Mouse (Mus musculus): Measurements from ENCODE around the gene Gfi1. TPM values are rescaled to one million over a fixed set of nuclear protein-coding genes. Genes with fewer than 3 reads are reported as not detected.
A peak's percentile ranks its signal among the peaks of the same experiment; 100 is the strongest.

Gene Gfi1
- under 1 TPM in 1 of 2 experiments, not detected in 1; 0.20 TPM for total RNA-seq (2021)
- long read RNA-seq, experiment 1 = 0 reads
- long read RNA-seq, experiment 2 = 0 reads

DNA sequence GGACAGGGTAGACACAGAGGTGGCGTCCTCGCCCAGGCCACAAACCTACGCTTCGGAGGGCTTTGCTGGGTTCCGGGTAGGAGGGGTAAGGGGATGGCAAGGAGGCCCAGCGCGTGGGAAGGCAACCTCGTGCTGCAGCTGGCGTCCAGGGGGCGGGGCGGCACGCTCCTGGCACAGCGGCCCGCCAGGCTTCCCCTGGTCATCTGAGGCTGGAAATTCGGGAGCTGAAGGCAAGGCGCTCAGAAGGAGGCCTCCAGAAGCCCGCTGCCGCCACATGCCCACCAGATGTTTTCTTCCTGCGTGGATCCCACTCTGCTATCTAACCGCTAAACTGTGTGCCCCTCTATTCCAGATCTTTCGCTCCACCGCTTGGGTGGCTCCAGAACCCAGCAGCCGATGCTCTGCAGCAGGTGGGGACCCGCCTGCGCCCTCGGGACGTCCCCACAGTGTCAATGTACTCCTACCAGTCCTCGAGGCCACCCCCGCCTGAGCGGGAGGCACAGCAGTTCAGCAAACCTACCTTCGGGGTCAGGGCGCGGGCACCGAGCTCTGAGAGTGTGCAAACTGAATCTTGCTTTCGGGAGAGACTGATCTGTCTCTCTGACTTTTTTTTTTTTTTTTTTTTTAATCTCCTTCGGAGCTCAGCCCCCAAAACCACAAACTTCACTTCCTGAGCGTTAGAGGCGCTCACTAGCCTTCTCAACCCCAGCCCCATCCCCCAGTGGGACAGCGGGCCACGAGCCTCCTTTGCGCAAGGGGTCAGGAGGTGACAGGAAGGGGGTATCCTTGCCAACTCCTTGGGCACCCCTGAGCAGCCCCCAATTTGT, at the start of gene Gfi1:
TSS of gene Gfi1 (minus strand) at position 602 of the 827 bp plus-strand sequence.
- DNase-seq = peak in 1 of 2 experiments; percentile 25

DNA sequence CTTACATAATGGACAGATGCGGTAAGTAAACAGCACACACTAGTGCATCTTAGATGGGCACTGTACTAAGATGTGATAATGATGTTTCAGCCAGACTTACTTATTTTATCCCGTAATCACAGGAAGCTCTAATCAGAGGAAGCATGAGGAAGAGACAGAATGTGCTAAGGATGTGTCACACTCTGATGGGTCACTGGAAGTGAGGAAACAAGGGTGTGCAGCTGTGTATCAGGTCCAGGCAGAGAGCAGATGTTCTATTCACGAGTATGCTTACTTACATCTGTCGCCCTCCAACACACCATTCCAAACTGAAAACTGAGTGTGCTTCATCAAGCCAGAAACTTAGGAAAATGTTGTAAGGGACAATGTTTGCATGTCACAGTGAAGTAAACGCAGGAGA, 46.2 kb upstream of the Gfi1 start:
- no peak for DNase-seq

DNA sequence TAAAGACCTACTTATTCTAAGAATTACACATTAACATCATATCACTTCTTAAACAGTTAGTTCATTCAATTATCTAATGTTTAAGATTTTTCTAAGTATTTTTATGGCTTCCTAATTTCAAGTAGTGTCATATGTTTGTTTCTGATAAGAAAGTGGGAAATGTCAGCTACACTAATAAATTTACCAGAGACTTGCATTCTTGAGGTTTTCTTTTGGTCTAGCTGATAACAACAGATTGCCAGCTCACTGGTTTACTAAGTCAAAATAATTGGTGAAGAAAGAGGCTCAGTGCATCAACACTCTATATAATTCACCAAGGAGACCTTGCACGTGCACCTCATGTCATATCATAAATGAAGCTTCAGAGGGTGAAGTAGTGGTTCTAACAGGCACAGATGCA, 42.4 kb upstream of the Gfi1 start:
- DNase-seq = no peak

DNA sequence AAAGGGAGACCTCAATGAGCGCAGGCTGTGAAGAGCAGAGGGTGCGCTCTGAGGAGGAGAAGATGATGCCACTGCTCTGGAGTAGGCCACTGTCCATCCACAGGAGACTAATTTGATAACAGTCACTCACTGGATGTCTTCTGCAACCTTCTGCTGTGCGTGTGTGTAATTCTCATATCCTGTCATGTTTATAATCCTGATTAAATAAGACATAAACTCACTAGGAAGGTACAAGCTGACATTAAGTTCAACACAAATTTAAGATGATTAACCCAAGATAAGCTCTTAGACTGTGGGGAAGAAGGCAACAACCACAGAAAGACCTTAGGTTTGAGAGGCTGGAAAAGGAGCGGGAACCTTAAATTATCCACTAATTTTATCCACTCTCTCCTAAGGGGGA, 40.1 kb upstream of the Gfi1 start:
- no peak for DNase-seq

DNA sequence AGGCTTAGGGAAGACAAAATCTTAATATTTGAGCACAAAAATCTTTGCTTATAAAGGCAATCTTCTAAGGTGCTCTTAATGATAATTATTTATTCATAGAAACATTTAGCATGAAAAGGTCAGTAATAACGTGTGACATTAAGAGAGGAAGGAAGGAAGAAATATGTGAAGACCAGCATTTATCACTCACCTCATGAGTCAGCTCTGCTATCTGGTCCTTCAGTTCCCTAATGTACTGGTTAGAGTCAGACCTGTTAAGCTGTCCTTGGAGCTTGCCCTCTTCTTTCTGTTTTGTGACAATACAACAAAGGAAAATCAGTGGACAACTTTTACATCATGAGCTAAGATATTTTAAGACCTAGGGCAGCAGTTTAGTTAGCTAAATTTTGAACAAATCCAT, 38.6 kb upstream of the Gfi1 start:
- DNase-seq = no peak

DNA sequence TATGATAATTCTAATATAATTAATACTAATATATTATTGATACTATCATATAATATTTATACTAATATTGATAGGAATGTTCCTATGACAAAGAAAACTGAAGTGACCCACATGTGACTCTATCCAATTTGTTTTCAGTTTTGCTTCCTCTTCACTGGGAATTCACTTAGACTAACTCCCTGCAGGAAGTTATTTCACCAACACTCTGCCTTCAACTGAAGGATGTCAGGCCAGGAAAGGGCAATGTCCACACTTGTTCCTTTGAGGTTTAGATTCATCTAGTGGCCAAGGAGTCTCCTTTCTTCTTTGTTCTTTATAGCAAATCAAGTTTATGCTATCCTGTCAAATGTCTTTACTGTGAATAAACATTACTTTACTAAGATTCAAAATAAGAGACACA, 37.8 kb upstream of the Gfi1 start:
- no peak for DNase-seq

DNA sequence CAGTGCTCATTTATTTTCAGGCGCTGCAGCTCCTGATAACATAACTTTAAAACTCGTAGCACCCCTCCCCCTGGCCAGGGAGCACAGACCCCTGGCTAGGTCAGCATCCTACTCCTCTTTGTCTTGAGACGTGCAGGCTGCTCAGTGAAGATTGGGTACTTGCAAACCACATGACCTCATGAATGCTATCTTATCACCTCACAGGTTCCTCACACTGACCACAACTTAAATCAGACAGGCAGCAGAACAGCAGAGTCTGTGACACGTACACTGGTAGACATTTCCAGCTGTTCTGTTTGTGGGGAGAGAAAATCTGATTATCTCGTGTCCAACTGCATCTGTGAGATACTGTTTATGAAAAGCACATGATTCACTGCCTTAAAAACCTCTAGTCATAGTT, 33.3 kb upstream of the Gfi1 start:
- no peak for DNase-seq

DNA sequence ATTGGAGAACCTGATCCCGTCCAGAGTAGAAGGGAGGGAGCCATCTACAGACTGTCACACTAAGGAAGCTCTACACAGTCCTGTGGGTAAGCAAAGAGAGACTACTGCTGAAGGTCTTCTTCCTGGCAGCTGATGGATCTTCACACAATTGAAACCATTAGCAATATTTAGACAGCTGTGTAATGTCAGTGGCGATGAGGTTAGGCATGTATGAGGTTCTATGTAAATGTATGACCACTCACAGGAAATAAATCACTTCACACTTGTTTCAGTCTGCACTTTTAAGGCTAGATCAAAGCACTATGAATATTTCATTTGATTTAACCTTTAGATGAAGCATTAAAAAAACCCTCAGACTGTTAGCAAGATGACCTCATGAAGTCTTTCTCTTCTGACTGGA, 30.2 kb upstream of the Gfi1 start:
- DNase-seq = no peak

DNA sequence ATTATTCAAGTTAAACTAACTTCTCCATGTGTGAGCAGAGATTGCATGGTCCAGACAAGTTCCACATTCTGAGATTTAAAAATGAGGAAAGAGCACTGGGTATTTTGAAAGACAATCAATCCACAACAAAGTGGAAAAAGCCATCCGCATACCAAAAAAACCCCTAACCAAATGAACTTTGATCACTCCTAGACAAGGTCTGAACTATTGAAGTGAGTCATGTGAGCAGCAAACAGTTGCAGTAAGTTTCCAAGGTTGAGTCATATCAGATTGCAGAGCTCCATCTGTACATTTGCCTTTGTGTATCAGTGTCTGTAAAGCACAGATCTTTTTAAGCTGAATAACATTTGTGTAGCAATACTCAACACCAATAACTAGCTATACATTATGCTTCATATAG, 28.9 kb upstream of the Gfi1 start:
- no peak for DNase-seq

DNA sequence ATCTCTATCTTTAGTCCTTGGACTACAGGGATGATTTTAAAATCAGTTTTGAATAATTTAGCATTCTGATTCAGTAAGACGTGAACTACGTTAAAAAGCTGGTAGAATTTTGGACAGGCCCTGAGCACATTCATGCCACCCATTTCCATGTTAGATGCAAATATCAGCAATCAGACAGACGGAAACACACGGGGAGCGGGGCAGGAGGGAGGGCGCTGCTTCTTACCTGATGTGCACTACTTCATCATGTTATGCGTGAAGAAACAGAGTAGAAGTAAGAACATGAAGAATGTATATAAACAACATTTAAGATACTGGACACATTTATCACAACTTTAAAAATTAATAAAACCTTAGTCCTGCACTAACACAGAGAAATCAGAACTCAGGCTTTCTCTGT, 27.8 kb upstream of the Gfi1 start:
- no peak for DNase-seq

DNA sequence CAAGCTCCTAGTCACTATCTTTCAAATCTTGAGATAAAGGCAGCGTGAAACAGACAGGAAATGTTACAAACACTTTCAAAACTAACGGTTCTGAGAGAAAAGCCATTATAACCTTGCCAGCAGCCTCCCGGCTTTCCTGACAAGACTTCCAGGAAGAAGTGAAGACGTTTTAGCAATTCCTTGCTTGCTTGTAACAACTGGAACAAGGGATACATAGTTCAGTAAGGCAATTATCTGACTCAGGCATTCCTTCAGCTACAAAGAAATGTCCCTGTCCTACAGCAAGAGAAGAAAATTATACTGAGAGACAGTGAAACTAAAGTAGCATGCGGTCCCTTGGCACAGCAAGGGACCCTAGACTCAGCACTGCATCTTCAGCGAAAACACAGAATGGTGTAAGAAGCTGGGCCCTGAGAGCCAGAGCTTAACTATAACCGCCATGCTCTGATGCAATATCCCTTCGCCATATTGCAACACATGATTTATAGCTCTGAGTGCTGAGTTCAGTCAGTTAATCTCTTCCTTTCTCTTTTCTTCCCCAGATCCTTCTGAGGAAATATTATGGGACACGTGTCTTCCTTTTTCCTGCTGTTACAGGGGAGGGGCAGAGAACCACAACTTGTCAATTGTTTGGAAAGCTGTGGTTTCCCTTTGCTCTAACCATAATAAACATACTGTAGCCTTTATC, 23.5 kb upstream of the Gfi1 start:
- peak; percentile 17 to 32 for DNase-seq

DNA sequence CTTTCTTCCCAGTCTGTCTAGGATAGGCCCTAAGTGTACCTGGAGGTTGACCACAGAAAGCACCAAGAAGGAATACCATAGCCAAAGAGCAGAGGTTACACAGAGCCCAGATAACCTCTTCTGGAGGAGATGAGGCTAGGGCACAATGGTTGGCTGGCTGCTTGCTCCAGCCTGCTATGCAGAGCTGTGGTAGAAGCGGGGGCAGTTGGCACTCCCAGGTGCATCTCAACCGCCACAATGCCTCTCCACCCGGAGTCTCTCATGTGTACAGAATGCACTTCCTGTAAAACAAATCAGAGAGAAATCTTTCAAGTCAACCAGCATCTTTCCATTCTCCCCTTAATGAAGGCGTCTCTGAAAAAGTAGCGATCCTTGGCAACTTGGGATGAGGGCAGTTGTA, 13.2 kb upstream of the Gfi1 start:
- no peak for DNase-seq

DNA sequence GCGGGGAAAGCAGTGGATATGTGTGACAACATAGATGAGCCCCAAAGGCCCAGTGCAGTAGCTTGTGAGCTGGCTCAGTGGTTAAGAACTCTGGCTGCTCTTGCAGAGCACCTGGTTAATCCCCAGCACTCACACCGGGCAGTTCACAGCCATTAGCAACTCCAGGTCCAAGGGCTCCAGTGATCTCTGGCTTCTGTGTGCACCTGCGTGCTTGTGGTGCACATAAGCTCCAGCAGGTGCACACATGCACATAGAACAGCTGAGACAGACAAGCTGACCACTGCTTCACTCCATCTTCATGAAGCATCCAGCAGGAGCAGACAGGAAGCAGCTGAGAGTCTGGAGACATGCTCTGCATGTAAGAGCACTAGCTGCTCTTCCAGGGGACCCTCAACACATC, 12.5 kb upstream of the Gfi1 start:
- no peak for DNase-seq

DNA sequence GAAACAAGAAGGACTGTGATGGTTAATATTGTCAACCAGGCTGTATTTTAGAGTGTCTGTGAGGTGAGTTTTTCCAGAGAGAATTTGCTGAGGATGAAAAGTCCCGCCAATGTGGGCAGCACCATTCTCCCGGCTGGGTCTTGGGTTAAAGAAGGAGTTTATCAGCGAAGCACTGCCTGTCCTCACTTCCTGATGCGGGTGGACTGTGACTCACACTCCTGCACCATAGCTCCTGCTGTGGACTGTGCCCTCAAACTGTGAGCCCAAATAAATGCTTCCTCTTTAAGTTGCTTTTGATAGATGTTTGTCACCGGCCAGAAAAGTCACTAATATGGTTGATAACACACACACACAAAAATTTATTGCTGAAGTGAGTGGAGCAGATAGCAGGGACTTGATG, 10.3 kb upstream of the Gfi1 start:
- no peak for DNase-seq

DNA sequence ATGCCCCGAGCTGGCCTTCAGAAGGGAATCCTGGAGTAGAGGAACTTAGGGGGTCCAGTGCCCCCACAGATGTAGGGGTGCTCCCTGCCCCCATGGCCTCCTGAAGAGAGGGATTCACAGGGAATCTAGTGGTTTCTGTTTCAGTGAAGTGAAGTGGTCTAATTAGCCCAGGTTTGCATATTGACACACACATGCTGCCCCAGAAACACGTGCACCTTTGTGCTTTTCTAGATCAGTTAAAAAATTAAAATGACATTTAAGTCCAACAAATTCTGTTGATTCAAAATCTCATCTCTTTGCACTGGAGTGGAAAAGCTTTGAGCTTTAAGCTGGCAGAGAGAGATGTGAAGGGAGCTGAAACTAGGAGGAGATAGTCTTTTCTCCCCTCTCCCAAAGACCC, 6.0 kb upstream of the Gfi1 start:
- DNase-seq = no peak

DNA sequence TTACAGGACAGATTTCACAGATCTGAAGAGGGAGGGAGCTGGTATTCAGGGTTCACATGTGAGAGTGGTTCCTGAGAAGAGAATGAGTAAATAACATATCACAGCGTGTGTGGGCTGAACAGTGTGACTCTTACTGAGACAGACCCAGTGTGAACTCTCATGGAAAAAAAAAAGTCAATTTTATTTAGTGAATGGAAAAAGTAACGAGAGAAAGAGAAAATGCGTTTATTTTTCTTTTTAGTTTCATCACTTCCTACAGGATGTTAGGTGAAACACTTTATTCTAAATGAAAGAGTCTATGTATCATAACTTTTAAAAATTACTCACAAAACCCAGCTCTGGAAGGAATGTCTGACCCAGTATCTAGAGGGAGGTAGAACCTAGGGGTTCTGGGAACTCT, 5.6 kb upstream of the Gfi1 start:
- DNase-seq = no peak

DNA sequence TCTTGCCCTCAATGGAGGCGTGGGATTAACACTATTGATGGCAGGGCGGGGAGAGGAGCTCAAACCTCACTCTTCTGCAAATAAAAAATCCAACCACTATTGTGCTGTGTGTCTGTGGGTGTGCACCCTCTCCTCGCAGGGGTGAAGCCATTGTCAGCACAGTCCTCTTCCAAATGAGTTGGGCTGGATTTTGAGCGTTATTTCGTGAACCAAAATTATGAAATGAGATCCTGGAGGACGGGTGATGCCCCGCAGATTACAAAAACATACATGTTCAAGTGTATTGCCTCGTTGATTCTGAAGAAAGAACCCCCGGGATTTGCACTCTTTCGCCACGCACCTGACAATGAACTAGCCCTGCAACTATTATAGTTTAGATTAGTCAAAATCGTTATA, 1.2 kb upstream of the Gfi1 start:
- no peak for DNase-seq

DNA sequence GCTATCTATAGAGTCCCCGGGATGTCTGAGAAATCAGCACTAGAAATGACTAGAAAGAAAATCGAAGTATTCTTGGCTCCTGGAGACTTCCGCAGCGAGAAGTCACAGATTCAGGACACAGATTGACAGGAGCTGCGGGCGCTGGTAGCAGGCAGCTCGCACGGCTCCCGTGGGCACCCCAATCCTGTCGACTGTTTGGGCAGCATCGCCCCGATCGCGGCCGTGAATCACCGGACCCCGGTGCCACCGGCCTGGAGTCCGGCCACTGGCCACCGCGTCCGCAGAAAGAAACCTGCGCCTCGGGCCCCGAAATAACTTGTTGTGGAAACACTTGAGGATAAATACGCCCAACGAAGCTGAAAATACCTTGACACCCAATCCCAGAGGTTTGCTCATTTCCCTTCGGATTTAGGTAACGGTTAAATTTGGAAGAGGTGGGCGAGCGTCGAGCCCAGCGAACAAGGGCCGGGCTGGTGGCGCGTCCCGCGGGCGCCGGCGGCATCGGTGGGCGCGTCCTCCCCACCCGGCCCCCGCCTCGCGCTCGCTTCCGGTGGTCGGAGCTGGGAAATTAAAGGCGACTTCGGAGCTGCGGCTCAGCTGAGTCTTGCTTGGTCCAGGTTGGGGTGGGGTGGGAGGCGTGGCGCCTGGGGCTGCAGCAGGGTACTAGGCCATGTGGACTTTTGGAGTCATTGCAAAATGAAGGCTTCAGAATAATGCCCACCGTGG, 608 bp upstream of the Gfi1 start:
- peak in 1 of 2 experiments; percentile 7 for DNase-seq

DNA sequence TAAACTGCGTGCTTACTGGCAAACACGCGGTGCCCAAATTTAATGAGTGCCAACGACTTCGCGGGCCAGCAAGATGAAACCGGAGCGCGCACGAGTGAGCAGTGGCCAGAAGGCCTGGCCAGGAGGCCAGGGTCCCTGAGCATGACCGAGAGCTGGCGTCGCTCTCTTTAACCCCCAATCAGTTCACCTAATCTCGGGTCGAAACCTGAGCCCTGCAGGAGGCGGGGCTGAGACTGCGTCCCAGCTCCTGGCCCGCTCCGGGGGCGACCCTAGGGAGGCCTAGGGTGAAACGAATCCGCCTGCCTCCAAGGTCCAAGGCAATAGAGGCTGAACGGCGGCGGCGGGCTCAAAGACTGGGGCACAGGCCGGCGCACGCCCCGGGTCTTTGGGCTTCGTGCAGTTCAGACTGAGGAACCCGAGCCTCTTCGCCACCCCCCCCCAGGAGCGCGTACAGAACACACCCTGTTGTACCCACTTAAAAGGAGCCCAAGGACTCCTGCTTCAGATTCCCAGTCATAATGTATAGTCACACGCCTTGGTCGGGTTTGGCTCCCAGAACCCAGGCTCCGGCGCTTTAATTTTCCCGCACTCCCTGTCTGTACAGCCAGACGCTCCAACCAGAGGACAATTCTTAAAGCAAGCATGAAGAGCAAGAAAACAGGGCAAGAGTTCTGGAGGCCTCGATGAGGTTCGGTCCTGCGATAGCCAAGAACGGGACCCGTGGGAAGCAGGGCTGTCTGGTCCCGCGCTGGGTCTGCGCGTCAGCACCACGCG, 988 bp downstream of the Gfi1 start:
- peak in 1 of 2 experiments; percentile 9 for DNase-seq

DNA sequence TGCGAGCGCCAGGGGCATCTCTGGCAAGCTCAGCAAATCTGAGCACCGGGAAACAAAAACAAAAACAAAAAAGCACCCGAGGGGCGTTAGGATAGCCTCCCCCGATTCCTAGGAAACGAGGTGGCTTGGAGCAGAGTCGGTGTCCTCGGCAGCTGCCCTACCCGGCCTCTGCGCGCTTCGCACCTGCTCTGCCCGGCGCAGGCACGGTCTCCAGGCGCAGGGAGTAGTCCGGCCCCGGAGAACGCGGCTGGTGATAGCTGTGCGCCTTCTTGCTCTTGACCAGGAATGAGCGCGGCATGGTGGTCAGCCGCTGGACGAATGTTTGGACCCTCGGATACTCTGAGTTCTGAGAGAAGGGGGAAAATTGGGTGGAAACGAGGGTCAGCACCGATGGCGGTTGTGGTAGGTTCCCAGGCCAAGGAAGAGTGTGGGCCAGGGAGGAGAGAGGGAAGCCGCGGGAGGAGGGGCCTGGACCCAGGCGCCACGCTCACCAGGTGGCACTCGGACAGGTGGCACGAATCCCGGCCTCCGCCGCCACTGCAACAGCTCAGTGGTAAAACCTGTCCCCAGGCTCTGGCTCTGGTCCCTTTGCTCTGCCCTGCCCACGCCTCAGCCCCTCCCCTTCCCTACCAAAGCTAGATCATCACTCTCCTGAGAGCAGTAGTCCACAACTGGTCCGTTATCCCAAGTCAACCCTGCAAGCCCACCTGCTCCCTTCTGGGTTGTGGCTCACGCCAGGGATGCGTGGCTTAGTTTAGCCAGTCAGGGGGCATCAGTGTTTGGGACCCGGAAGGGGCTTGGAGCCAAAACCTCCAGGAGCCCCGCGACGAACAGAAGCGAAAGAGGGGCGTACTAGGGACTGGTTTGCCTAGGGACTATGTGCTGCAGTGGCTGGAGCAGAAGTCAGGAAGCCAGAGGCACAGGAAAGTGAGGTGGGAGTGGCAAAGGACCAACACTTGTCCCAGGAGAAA, 2.0 kb downstream of the Gfi1 start:
- peak in 1 of 2 experiments; percentile 3 for DNase-seq
